Mouse (Mus musculus) liver, embryonic 14.5 days (tissue): ENCODE results near the gene Gng3. TPM values are rescaled to one million over a fixed set of nuclear protein-coding genes. Genes with fewer than 3 reads are reported as not detected.

ENCODE experiments used
- ATAC-seq: fragments of 200-750 bp; cut with Nextera tagmentation; 2 replicates; pipeline ENCODE4 v1.8.0; 2017; ENCODE audit warnings: moderate number of reproducible peaks, mild to moderate bottlenecking, moderate library complexity; ENCODE audit not compliant: insufficient read depth
- DNase-seq, 3 experiments: peaks; one replicate each; pipeline ENCODE4 v3.0.0-alpha.2; 2012 to 2013; ENCODE audit warnings: low read depth in 3 of 3, low spot score in 3 of 3
- H3K27ac ChIP-seq: fragments of 300-500 bp; sonication (generic); 2 replicates; pipeline ENCODE4 v1.5.1; 2014; ENCODE audit warnings: moderate library complexity, mild to moderate bottlenecking, control low read depth, inconsistent platforms
- H3K27me3 ChIP-seq: fragments of 300-500 bp; sonication (generic); 2 replicates; pipeline ENCODE4 v1.6.1; 2014; ENCODE audit warnings: mild to moderate bottlenecking, low read length, moderate library complexity; ENCODE audit not compliant: control insufficient read depth, insufficient read depth
- H3K36me3 ChIP-seq: fragments of 300-500 bp; sonication (generic); replicated peaks from 2 replicates; pipeline ENCODE4 v1.6.1; 2014; ENCODE audit warnings: low read depth; ENCODE audit not compliant: control insufficient read depth, insufficient read depth
- H3K4me1 ChIP-seq, 2 experiments: fragments of 200-500 bp in 1 of 2; fragments of 300-500 bp in 1 of 2; sonication (generic) in 1 of 2; replicated peaks; 2 replicates each; pipeline ENCODE4 v1.6.1; 2012 to 2014; ENCODE audit warnings: antibody characterized with exemption in 1 of 2, inconsistent platforms in 1 of 2, low read length in 1 of 2; ENCODE audit not compliant: control insufficient read depth in 2 of 2, insufficient read depth in 2 of 2
- H3K4me2 ChIP-seq: fragments of 300-500 bp; sonication (generic); 2 replicates; pipeline ENCODE4 v1.6.1; 2014; ENCODE audit warnings: low read depth, mild to moderate bottlenecking, control low read depth, moderate library complexity
- H3K4me3 ChIP-seq, 2 experiments: fragments of 200-500 bp in 1 of 2; fragments of 300-500 bp in 1 of 2; sonication (generic) in 1 of 2; 2 replicates each; pipeline ENCODE4 v1.5.1; 2012 to 2014; ENCODE audit warnings: low read depth in 2 of 2, low read length in 2 of 2, mild to moderate bottlenecking in 2 of 2, control low read depth in 1 of 2, inconsistent platforms in 1 of 2, moderate library complexity in 1 of 2; ENCODE audit not compliant: insufficient read depth in 1 of 2
- H3K9ac ChIP-seq: fragments of 300-500 bp; sonication (generic); replicated peaks from 2 replicates; pipeline ENCODE4 v1.6.1; 2014; ENCODE audit warnings: mild to moderate bottlenecking, control low read depth, moderate library complexity
- H3K9me3 ChIP-seq: fragments of 300-500 bp; sonication (generic); 2 replicates; pipeline ENCODE4 v1.6.1; 2016; ENCODE audit warnings: low read length, mixed read lengths; ENCODE audit not compliant: control insufficient read depth
- CTCF ChIP-seq: IDR thresholded peaks from 2 replicates; pipeline ENCODE4 v1.5.1; 2016; ENCODE audit warnings: antibody characterized with exemption, low read depth, control low read depth
- EP300 ChIP-seq: IDR thresholded peaks from 2 replicates; pipeline ENCODE4 v1.6.1; 2016; ENCODE audit warnings: antibody characterized with exemption, low read depth
- WGBS: fragments of 180-500 bp; shearing (Covaris S2); extraction: QIAGEN DNeasy Blood & Tissue Kit; methylation state at CpG from one replicate; pipeline ENCODE4 v1.1.7; 2014; ENCODE audit not compliant: insufficient replicate concordance; 5-methylcytosine and 5-hydroxymethylcytosine counted together
- polyA plus RNA-seq, 2 experiments: library from polyadenylated mRNA; depleted of rRNA in 1 of 2; stranded (reverse) in 1 of 2; unstranded in 1 of 2; fragments of >200 nt; fragmentation: Nextera tagmentation in 1 of 2; extraction: Ambion mirVana in 1 of 2; gene quantifications; 2 replicates each; pipeline versions ENCODE4 v1.2.1 to v1.2.3; 2012 to 2014

Gng3 gene
- polyA plus RNA-seq, 2 experiments: 0.04 to 0.14 TPM

- H3K9ac ChIP-seq: peak overlapping the region; percentile 98
- H3K4me1 ChIP-seq: peaks cover 9 to 25% of the 10 kb centered on the region in 2 experiments
- DNase-seq (no peak), ATAC-seq (no peak)
- no peaks in the 10 kb centered on the region for H3K27me3 ChIP-seq
- H3K4me3 ChIP-seq: peak overlapping the region; percentile 90 to 96
- TF ChIP-seq CTCF (no peak), EP300 (no peak)
- H3K27ac ChIP-seq: peak overlapping the region; percentile 86
- peaks cover 51% of the 10 kb centered on the region for H3K36me3 ChIP-seq
- H3K4me2 ChIP-seq: peak overlapping the region; percentile 91
- under 1% methylated on average over 7 of the region's 7 CpGs for WGBS
- H3K9me3 ChIP-seq: no peaks in the 10 kb centered on the region
Measured at GRCm38 (mm10) chr19:8821146-8821545, 17.8 kb downstream of the Gng3 start.

- Histone ChIP-seq H3K9ac (peak overlapping the region; percentile 98), H3K4me1 (peaks cover 9 to 25% of the 10 kb centered on the region in 2 experiments), H3K27ac (peak overlapping the region; percentile 86), H3K4me2 (peak overlapping the region; percentile 91), H3K9me3 (no peaks in the 10 kb centered on the region), H3K4me3 (peak overlapping the region; percentile 90 to 96), H3K27me3 (no peaks in the 10 kb centered on the region), H3K36me3 (peaks cover 50% of the 10 kb centered on the region)
- peak in 2 of 3 experiments; percentile 48 to 49 for DNase-seq
- TF ChIP-seq EP300: no peak
- TF ChIP-seq CTCF: no peak
- WGBS: under 1% methylated on average over 48 of the region's 48 CpGs
- ATAC-seq: peak; percentile 66
Measured at GRCm38 (mm10) chr19:8820424-8820956, 18.5 kb downstream of the Gng3 start.

GRCm38 (mm10) chr19:8819596-8820423 is 19.2 kb downstream of the Gng3 start, which contains the start of gene Hnrnpul2:
Gene Hnrnpul2, plus strand, starts transcription at chr19:8820010.
- peaks cover 9 to 25% of the 10 kb centered on the region in 2 experiments for H3K4me1 ChIP-seq
- H3K27ac ChIP-seq: peak within 1 kb of the TSS; percentile 86
- ATAC-seq (peak; percentile 91), DNase-seq (peak; percentile 95 to 97 (median 96))
- H3K4me2 ChIP-seq: peak within 1 kb of the TSS; percentile 91
- TF ChIP-seq CTCF: peak; percentile 24; the same call in 1 of the 2 replicates
- no peak; the same call in 1 of the 2 replicates for TF ChIP-seq EP300
- no peaks in the 10 kb centered on the region for H3K9me3 ChIP-seq
- under 1% methylated on average over 82 of the region's 83 CpGs for WGBS
- peak within 1 kb of the TSS; percentile 98 for H3K9ac ChIP-seq
- no peaks in the 10 kb centered on the region for H3K27me3 ChIP-seq
- peak within 1 kb of the TSS; percentile 90 to 96 for H3K4me3 ChIP-seq
- H3K36me3 ChIP-seq: peaks cover 48% of the 10 kb centered on the region

GRCm38 (mm10) chr19:8818801-8819595 is 20.0 kb downstream of the Gng3 start, which contains the start of gene Ttc9c:
Gene Ttc9c, minus strand, starts transcription at chr19:8819333.
- TF ChIP-seq CTCF: peak; percentile 1; the same call in 1 of the 2 replicates
- no peak for TF ChIP-seq EP300
- peak within 1 kb of the TSS; percentile 90 to 96 for H3K4me3 ChIP-seq
- peak within 1 kb of the TSS; percentile 91 for H3K4me2 ChIP-seq
- H3K9me3 ChIP-seq: no peaks in the 10 kb centered on the region
- H3K27me3 ChIP-seq: no peaks in the 10 kb centered on the region
- H3K9ac ChIP-seq: peak within 1 kb of the TSS; percentile 98
- ATAC-seq: peak; percentile 79
- H3K4me1 ChIP-seq: peaks cover 9 to 25% of the 10 kb centered on the region in 2 experiments
- peak; percentile 97 to 98 (median 97) for DNase-seq
- WGBS: under 1% methylated on average over 33 of the region's 33 CpGs
- H3K36me3 ChIP-seq: peaks cover 44% of the 10 kb centered on the region
- peak within 1 kb of the TSS; percentile 86 for H3K27ac ChIP-seq
